Mouse (Mus musculus) NIH3T3 (cell line): ENCODE measurements around the gene Ubxn11.
A peak's percentile ranks its signal among the peaks of the same experiment; 100 is the strongest.

Experiments used
- DNase-seq: peaks from one replicate; pipeline ENCODE4 v3.0.0-alpha.2; 2012; ENCODE audit warnings: low read depth

Gene Ubxn11

GRCm38 (mm10) chr4:134090521-134091224, 11.7 kb upstream of the Ubxn11 start:
- DNase-seq, result no peak

GRCm38 (mm10) chr4:134091225-134091529, 11.2 kb upstream of the Ubxn11 start:
- no peak for DNase-seq

DNA sequence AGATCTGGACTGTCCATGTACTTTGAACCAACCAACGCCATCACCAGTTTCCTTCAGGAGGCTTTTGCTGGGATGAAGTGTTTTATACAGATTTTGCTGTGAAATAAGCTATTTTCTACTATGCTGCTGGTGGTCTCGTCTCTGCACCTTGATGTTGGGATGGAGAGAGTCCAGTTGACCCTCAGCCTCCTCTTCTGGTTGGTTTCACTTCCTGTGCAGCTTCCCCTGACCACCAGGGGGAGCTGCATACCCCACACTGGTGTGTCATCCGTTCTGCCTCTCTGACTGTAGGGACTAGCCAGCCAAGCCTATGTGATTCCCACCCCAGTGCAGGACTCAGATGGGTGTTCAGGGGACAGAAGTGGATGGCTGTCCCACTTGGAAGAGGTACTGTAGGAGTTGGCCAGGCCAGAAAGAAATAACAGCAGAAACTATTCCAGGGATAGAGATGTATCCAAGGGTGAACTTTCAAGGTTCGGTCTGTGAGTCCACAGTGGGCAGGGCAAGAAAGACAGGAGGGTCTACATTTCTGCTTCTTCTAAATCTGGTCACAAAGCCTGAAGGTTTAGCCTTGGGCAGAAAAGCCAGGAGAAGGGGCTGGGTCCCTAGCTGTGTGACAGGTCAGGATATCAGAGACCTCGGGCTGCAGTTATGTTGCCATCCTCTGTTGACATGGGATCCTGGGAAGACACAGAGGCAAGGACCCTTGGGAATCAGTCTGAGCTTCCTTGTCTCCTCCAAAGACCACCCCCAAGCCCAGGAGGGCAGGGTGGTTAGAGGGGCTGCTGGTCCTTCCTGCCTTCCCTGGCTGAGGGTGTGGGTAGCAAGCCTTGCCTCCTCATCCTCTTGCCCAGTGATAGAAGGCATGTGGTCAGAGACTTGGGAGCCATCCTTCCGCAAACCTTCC, 9.7 kb upstream of the Ubxn11 start:
- DNase-seq, result peak; percentile 75

GRCm38 (mm10) chr4:134094004-134094564, 8.3 kb upstream of the Ubxn11 start:
- no peak for DNase-seq

DNA sequence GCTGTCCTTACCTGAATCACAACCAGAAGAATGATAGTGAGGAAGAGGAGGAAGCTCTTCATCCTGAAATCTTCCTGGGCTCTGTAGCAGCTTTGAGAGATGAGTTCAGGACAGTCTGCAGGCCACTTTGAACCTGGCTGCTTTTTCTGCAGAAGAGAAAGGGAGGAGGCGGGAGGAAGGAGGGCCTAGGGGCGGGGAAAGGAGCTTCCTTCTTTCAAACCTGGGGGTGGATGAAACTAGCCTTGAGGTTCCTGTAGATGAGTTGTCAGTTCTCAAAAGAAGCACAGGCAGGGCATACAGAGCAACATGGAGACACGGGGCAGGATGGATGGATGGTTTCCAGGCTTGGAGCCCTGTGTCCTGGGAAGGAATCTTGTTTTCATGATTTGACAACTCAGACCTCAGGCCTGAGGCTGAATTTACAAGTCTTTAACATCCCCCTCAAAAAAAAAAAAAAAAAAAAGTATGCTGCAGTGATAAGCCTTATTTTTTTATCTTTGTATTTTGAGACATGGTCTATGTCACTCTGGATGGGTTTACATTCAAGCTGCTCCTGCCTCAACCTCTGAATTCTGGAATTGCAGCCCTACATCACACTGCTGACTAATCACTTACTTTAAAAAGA, 7.3 kb upstream of the Ubxn11 start, which contains the start of gene Cd52:
Cd52 (minus strand) TSS at position 160 of the 625 bp plus-strand sequence.
- no peak for DNase-seq

DNA sequence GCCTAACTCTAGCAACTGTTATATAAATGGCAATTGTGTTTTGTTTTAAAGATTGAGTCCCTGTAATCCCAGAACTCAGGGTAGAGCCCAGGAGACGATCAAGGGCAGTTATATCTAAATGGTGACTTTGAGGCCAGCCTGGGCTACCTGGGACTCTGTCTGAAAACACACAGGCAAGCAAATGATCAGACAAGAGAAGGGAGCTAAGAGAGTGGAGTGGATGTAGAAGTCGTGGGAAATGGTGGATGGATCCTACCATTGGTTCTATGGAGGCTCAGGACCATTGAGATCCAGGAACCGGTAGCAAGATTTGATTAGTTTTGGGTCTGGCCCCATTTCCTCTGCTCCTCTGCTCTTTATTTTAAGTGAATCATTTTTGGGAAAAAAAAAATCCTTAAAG, 6.2 kb upstream of the Ubxn11 start:
- no peak for DNase-seq

GRCm38 (mm10) chr4:134097015-134097608, 5.3 kb upstream of the Ubxn11 start:
- DNase-seq, result no peak

GRCm38 (mm10) chr4:134098628-134099027, 3.7 kb upstream of the Ubxn11 start:
- no peak for DNase-seq

DNA sequence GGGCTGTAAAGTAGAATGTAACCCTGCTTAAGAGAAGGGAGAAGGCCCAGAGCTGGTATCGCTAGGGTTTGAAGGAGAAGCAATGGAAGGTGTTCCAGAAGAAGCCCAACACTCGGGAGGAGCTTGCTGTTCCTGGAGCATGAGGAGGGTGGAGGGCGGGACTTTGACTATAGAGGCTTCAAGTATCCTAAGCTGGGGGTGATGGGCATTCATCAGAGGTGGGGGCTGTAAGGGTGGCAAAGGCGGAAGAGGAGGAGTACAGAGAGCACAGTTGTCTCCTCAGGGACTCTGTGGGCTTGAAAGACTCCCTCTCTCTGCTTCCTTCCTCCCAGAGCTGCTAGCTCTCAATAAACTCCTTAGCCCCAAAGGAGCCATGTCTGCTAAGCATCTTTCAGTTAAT, 2.1 kb upstream of the Ubxn11 start:
- DNase-seq, result no peak

DNA sequence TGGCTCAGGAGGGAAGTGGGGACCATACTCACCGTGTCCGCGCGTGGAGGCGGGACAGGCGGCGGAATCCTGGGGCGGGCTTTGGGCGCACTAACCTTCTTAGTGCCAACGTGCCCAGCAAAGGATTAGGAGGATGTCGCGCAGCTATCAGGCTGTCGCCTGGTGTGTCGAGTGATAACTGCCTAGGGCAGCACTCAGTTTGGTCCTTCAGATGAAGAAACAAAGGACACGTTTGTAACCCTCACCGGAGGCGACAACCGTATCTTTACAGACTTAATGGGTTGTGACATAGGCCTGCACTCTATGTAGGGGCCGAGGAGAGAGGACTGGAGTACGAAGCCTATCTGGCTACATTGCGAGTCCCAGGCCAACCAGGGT, 361 bp downstream of the Ubxn11 start:
- DNase-seq, result no peak

DNA sequence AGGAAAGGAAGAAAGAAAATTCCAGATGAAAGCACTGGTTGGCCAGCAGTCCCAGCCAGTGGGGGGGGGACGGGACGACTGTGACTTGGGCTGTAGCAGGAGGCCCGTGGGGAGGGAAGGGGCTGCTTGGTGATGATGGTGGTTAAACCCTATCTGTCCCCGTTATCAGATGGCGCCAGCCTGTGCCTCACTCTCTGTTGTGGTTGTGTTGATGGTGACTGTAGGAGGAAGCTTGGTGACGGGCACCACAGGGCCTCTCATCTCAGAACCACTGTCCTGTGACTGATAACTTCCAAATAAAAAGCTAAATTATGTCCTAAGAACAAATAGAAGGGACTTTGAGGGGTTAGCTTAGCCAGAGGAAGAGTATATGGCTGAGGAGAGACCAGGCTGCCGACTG, 3.7 kb downstream of the Ubxn11 start:
- no peak for DNase-seq

DNA sequence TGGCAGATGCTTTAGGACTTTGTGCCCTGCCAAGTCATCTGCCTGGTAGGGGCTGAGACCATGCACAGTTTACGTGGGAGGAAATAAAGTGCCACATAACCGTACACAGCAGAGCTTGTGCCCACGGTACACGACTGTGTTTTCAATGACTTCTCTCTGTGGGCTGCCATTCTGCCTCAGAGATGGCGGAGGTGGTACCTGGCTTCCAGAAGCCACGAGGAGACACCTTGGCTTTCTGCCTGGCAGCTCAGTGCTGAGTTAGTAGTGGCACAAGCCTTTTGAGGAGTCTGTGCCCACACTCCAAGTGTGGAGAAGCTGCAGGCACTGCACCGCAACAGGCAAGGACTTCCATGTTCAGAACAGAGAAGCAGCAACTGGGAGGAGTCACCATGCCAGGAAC, 5.4 kb downstream of the Ubxn11 start:
- no peak for DNase-seq

DNA sequence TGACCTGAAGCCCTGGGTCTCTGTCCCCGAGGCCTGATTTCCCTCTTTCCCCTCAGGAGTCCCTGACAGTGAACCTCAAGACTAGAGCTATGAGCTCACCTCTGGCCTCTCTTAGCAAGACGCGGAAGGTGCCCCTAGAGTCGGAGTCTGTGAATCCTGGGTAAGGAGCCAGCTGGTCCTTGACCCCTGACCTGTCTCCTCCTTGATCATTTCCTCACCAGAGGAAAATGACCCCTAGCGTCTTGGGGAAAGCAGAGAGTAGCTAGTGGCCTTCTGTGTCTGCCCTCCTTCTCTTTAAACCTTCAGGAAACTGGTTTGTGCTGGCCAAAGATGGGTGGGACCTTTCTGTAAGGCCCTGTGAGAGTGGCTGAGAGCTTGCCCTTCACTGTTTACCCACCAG, 5.8 kb downstream of the Ubxn11 start:
- no peak for DNase-seq

DNA sequence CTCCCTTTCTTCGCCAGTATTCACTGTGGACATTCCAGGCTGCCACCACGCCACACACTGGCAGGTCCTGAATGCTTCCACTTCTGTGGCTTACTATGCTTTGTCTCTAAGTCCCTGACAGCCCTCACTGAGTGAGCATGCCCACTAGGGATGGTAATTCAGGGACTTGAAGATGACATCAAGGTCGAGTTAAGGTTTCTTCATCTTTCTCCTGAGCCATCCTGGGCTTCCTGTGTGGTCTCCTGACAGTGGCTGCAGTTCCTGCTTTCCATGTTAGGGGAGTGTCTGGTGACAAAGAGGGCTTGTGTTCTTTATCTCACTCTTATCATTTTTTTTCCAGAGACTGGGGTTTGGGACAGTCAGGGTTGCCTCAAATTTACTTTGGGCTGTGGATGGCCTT, 8.3 kb downstream of the Ubxn11 start:
- DNase-seq, result no peak

- DNase-seq, result no peak
Observed at GRCm38 (mm10) chr4:134112403-134112802, 10.0 kb downstream of the Ubxn11 start.

DNA sequence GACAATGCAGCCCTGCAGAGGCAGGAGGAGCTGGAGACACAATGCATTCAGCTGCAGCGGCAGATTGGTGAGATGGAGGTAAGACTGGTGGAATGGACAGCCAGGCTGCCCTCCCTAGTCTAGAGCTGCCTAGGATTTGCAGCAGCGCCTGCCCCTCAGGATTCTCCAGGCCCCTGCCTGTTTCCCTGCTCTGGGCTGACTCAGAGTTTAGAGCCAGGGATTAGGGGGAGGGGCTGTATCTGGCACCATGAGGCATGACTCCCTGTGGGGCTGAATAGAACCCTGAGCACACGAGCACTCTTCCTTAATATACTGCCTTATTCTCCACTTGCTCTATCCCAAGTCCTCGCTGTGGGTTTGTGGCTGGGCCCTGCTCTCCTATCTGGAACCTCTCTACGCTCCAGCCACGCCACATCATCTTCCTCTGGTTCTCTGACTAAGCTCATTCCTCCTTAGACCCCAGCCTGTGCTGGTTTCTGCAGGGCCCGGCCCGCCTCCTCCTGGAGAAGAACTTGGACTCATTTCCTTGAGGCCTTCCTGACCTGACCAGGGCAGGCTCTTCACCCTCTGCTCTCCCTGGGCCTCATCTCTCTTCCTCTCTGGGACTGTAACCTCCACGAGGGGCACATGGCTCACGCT, 11.1 kb downstream of the Ubxn11 start:
- DNase-seq, result peak; percentile 87

GRCm38 (mm10) chr4:134114038-134114437, 11.7 kb downstream of the Ubxn11 start:
- no peak for DNase-seq

GRCm38 (mm10) chr4:134115215-134116144, 13.1 kb downstream of the Ubxn11 start:
- DNase-seq, result no peak

DNA sequence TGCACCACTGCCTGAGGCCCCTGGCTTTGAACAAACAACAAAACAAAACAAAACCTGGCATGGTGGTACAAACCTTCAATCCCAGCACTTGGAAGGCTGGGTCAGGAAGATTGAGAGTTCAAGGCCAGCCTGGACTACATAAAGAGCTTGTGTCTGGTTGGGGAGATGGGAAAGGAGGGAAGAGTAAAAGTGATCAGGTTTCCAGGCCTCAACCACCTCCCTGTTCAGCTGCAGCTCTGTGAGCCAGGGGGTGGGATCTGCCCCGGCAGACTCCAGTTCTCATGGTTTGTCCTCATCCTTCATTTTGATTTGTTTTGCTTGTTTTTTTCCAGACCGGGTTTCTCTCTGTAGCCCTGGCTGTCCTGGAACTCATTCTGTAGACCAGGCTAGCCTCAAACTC, 14.1 kb downstream of the Ubxn11 start:
- DNase-seq, result no peak

DNA sequence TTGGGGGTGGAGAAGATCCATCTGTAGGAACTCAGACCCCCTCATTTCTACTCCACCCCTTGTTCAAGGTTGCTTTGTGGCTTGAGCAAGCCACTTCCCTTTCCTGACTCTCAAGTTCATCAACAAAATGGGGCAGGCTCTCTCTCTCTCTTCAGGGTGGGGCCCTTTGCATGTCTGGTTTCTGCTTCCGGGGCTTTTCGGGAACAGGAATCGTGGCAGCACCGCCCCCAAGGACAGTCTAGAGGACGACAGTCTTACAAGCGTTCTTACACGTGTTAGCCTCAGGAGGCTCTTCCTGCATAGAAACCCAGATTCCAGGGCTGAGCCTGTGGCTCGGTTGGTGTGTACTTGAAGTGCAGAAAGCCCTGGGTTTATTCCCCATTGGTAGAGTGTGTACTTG, 14.6 kb downstream of the Ubxn11 start:
- DNase-seq, result no peak
